Mouse (Mus musculus): ENCODE data around the gene Angptl2. TPM values are rescaled to one million over a fixed set of nuclear protein-coding genes. Genes with fewer than 3 reads are reported as not detected.
"Not testable (repeated sequence)": the region's sequence is repeated elsewhere in the genome, so short reads cannot be mapped to it uniquely, and the experiment has no call there.

Gene Angptl2
- polyA plus RNA-seq, 1 experiment = 5.6 TPM

- no peaks in the 10 kb centered on the region for H3K27me3 ChIP-seq (ENCODE audit: control insufficient read depth, insufficient read depth, low read length, poor library complexity, severe bottlenecking)
- no peak for TF ChIP-seq CTCF (IDR thresholded peaks at IDR 0.05; ENCODE audit: low read depth, low read length)
- no peak for TF ChIP-seq POLR2A (IDR thresholded peaks at IDR 0.05; ENCODE audit: insufficient read depth, low read length)
- no peak overlapping the region for H3K27ac ChIP-seq (ENCODE audit: insufficient read depth, low read length)
- no peaks in the 10 kb centered on the region for H3K36me3 ChIP-seq (ENCODE audit: control insufficient read depth, insufficient read depth, low read length, poor library complexity, severe bottlenecking)
- H3K9me3 ChIP-seq (replicated peaks; ENCODE audit: control insufficient read depth, insufficient read depth, low read length, poor library complexity, severe bottlenecking) = no peaks in the 10 kb centered on the region
- no peak overlapping the region for H3K9ac ChIP-seq (ENCODE audit: low read depth, poor library complexity, severe bottlenecking)
- no peak overlapping the region for H3K4me3 ChIP-seq (ENCODE audit: low read depth, low read length)
- H3K4me1 ChIP-seq (ENCODE audit: control insufficient read depth, insufficient read depth, low read length) = peaks cover 4% of the 10 kb centered on the region
Measured at GRCm38 (mm10) chr2:33205939-33206525, 9.8 kb upstream of the Angptl2 start.

GRCm38 (mm10) chr2:33207069-33207468 lies 8.8 kb upstream of the Angptl2 start:
- no peak for TF ChIP-seq CTCF (IDR thresholded peaks at IDR 0.05; ENCODE audit: low read depth, low read length)
- Histone ChIP-seq H3K9me3 (replicated peaks; ENCODE audit: control insufficient read depth, insufficient read depth, low read length, poor library complexity, severe bottlenecking) (no peaks in the 10 kb centered on the region), H3K4me1 (ENCODE audit: control insufficient read depth, insufficient read depth, low read length) (peaks cover 4% of the 10 kb centered on the region), H3K4me3 (ENCODE audit: low read depth, low read length) (no peak overlapping the region), H3K36me3 (ENCODE audit: control insufficient read depth, insufficient read depth, low read length, poor library complexity, severe bottlenecking) (no peaks in the 10 kb centered on the region), H3K27me3 (ENCODE audit: control insufficient read depth, insufficient read depth, low read length, poor library complexity, severe bottlenecking) (no peaks in the 10 kb centered on the region), H3K9ac (ENCODE audit: low read depth, poor library complexity, severe bottlenecking) (no peak overlapping the region), H3K27ac (ENCODE audit: insufficient read depth, low read length) (no peak overlapping the region)

- no peaks in the 10 kb centered on the region for H3K9me3 ChIP-seq (replicated peaks; ENCODE audit: control insufficient read depth, insufficient read depth, low read length, poor library complexity, severe bottlenecking)
- no peaks in the 10 kb centered on the region for H3K36me3 ChIP-seq (ENCODE audit: control insufficient read depth, insufficient read depth, low read length, poor library complexity, severe bottlenecking)
- TF ChIP-seq EP300 (IDR thresholded peaks at IDR 0.05; ENCODE audit: insufficient read depth, low read depth, low read length) (no peak), CTCF (IDR thresholded peaks at IDR 0.05; ENCODE audit: low read depth, low read length) (no peak), POLR2A (IDR thresholded peaks at IDR 0.05; ENCODE audit: insufficient read depth, low read length) (no peak)
- no peaks in the 10 kb centered on the region for H3K27me3 ChIP-seq (ENCODE audit: control insufficient read depth, insufficient read depth, low read length, poor library complexity, severe bottlenecking)
- no peak overlapping the region for H3K4me3 ChIP-seq (ENCODE audit: low read depth, low read length)
- H3K27ac ChIP-seq (ENCODE audit: insufficient read depth, low read length) = no peak overlapping the region
- H3K9ac ChIP-seq (ENCODE audit: low read depth, poor library complexity, severe bottlenecking) = no peak overlapping the region
- H3K4me1 ChIP-seq (ENCODE audit: control insufficient read depth, insufficient read depth, low read length) = peaks cover 4% of the 10 kb centered on the region
Measured at GRCm38 (mm10) chr2:33208134-33208533, 7.7 kb upstream of the Angptl2 start.

- H3K9me3 ChIP-seq (replicated peaks; ENCODE audit: control insufficient read depth, insufficient read depth, low read length, poor library complexity, severe bottlenecking) = no peaks in the 10 kb centered on the region
- H3K9ac ChIP-seq (ENCODE audit: low read depth, poor library complexity, severe bottlenecking) = no peak overlapping the region
- H3K27me3 ChIP-seq (ENCODE audit: control insufficient read depth, insufficient read depth, low read length, poor library complexity, severe bottlenecking) = no peaks in the 10 kb centered on the region
- no peak overlapping the region for H3K4me3 ChIP-seq (ENCODE audit: low read depth, low read length)
- H3K36me3 ChIP-seq (ENCODE audit: control insufficient read depth, insufficient read depth, low read length, poor library complexity, severe bottlenecking) = no peaks in the 10 kb centered on the region
- TF ChIP-seq CTCF (IDR thresholded peaks at IDR 0.05; ENCODE audit: low read depth, low read length) (no peak), POLR2A (IDR thresholded peaks at IDR 0.05; ENCODE audit: insufficient read depth, low read length) (no peak), EP300 (IDR thresholded peaks at IDR 0.05; ENCODE audit: insufficient read depth, low read depth, low read length) (no peak)
- H3K4me1 ChIP-seq (ENCODE audit: control insufficient read depth, insufficient read depth, low read length) = peaks cover 4% of the 10 kb centered on the region
- H3K27ac ChIP-seq (ENCODE audit: insufficient read depth, low read length) = no peak overlapping the region
Measured at GRCm38 (mm10) chr2:33210841-33211240, 5.0 kb upstream of the Angptl2 start.

- H3K4me1 ChIP-seq (ENCODE audit: control insufficient read depth, insufficient read depth, low read length); H3K9me3 ChIP-seq (replicated peaks; ENCODE audit: control insufficient read depth, insufficient read depth, low read length, poor library complexity, severe bottlenecking); H3K27me3 ChIP-seq (ENCODE audit: control insufficient read depth, insufficient read depth, low read length, poor library complexity, severe bottlenecking); H3K36me3 ChIP-seq (ENCODE audit: control insufficient read depth, insufficient read depth, low read length, poor library complexity, severe bottlenecking); H3K4me3 ChIP-seq (ENCODE audit: low read depth, low read length); H3K9ac ChIP-seq (ENCODE audit: low read depth, poor library complexity, severe bottlenecking); H3K27ac ChIP-seq (ENCODE audit: insufficient read depth, low read length): not testable (repeated sequence)
Measured at GRCm38 (mm10) chr2:33211263-33211662, 4.6 kb upstream of the Angptl2 start.

- Histone ChIP-seq H3K36me3 (ENCODE audit: control insufficient read depth, insufficient read depth, low read length, poor library complexity, severe bottlenecking) (no peaks in the 10 kb centered on the region), H3K27ac (ENCODE audit: insufficient read depth, low read length) (no peak overlapping the region), H3K9ac (ENCODE audit: low read depth, poor library complexity, severe bottlenecking) (no peak overlapping the region), H3K9me3 (replicated peaks; ENCODE audit: control insufficient read depth, insufficient read depth, low read length, poor library complexity, severe bottlenecking) (no peaks in the 10 kb centered on the region), H3K4me1 (ENCODE audit: control insufficient read depth, insufficient read depth, low read length) (no peaks in the 10 kb centered on the region), H3K27me3 (ENCODE audit: control insufficient read depth, insufficient read depth, low read length, poor library complexity, severe bottlenecking) (no peaks in the 10 kb centered on the region), H3K4me3 (ENCODE audit: low read depth, low read length) (no peak overlapping the region)
- no peak for TF ChIP-seq EP300 (IDR thresholded peaks at IDR 0.05; ENCODE audit: insufficient read depth, low read depth, low read length)
- no peak for TF ChIP-seq POLR2A (IDR thresholded peaks at IDR 0.05; ENCODE audit: insufficient read depth, low read length)
- TF ChIP-seq CTCF (IDR thresholded peaks at IDR 0.05; ENCODE audit: low read depth, low read length) = no peak
Measured at GRCm38 (mm10) chr2:33215177-33215699, 631 bp upstream of the Angptl2 start.

All from ES-Bruce4 (cell line).